ENCODE assay signal across 8 mouse cellular contexts in genomic region chr3:148987591-148988292, GRCm38 (mm10). TPM values are rescaled to one million over a fixed set of nuclear protein-coding genes. Genes with fewer than 3 reads are reported as not detected.
DNase-seq lines count a peak whose midpoint lies in the region; TF ChIP-seq lines count a peak whose summit lies in the region.

No protein-coding gene starts in this region.

- H3K36me3 ChIP-seq in ES-E14 (ENCODE audit: control insufficient read depth, insufficient read depth, low read length, poor library complexity, severe bottlenecking): no peaks in the 10 kb centered on the region; the same call in 1 of the 2 replicates

- peak overlapping the region; percentile 69 to 93 for H3K4me3 ChIP-seq in ES-E14 (ENCODE audit: insufficient read depth in 1 of 2, low read depth in 1 of 2, low read length in 2 of 2, poor library complexity in 1 of 2, severe bottlenecking in 1 of 2)

- in situ Hi-C loops in ES-E14 (cut with MboI; ENCODE audit: low sequenced_read_pairs in 2 of 2, unreplicated experiment in 2 of 2): no loop called here

- H3K9me3 ChIP-seq in ES-E14 (ENCODE audit: control insufficient read depth, insufficient read depth, low read depth, low read length): no peaks in the 10 kb centered on the region

- H3K9ac ChIP-seq in ES-E14 (ENCODE audit: insufficient read depth, low read depth, low read length, poor library complexity, severe bottlenecking): peak overlapping the region; percentile 85

- peaks cover 0 to 2% of the 10 kb centered on the region in 2 experiments; a peak in 2 of 4 replicates for H3K4me1 ChIP-seq in ES-E14 (ENCODE audit: control insufficient read depth in 2 of 2, insufficient read depth in 2 of 2, low read length in 2 of 2, poor library complexity in 1 of 2)

- H3K27ac ChIP-seq in ES-E14 (ENCODE audit: insufficient read depth, low read depth, low read length, poor library complexity, severe bottlenecking): no peak overlapping the region

- DNase-seq in ES-E14 (ENCODE audit: low read depth, low spot score): peak; percentile 27
- peak; percentile 5 for DNase-seq in cerebellum, adult 9-11 months
- peak; percentile 82 for DNase-seq in forelimb bud, embryonic 11.5 days (ENCODE audit: low read depth, low spot score)
- DNase-seq in heart, postnatal 4 days: peak; percentile 89
- peak; percentile 50 to 63 for DNase-seq in layer of hippocampus, postnatal 14 days (ENCODE audit: low spot score in 2 of 2)
- DNase-seq in lung, postnatal 14 days: peak; percentile 86
- DNase-seq in ovary, postnatal 14 days (ENCODE audit: low spot score): peak; percentile 71
- DNase-seq in thymus, postnatal 4 days: peak; percentile 52

TF ChIP-seq in ES-E14, 5 proteins besides CTCF, POLR2A, EP300 and RAD21:
- no peak for TF ChIP-seq ZC3H11A (IDR thresholded peaks at IDR 0.05; ENCODE audit: borderline replicate concordance, low read depth, low read length)
- no peak for TF ChIP-seq CHD2 (IDR thresholded peaks at IDR 0.05; ENCODE audit: low read depth, low read length)
- TF ChIP-seq HCFC1 (IDR thresholded peaks at IDR 0.05; ENCODE audit: borderline replicate concordance, insufficient read depth, low read length): no peak
- no peak for TF ChIP-seq MAFK (IDR thresholded peaks at IDR 0.05; ENCODE audit: insufficient read depth, low read depth, low read length)
- no peak for TF ChIP-seq ZNF384 (IDR thresholded peaks at IDR 0.05; ENCODE audit: low read depth, low read length)

RNA-seq across cellular contexts. Expression of gene Adgrl2, which starts 2.6 kb away (rescaled TPM):
- 29.9 and 36.6 TPM in 2 replicates for total RNA-seq in ES-E14 (2012; rRNA removed)
- total RNA-seq in heart, postnatal 4 days (2021): 100 to 1,000 TPM; 126 to 134 TPM
- 10 to 100 TPM; 49.1 to 69.6 TPM for total RNA-seq in layer of hippocampus, postnatal 14 days (2021)

Comparison
In these comparisons a context has a peak if more than half of its experiments do, and no peak if none do; other contexts are left out.
1. DNase-seq: peak in every context shown above with its lines; median percentile 89 in heart, postnatal 4 days; 86 in lung, postnatal 14 days; 82 in forelimb bud, embryonic 11.5 days; 71 in ovary, postnatal 14 days; 56 in layer of hippocampus, postnatal 14 days; 52 in thymus, postnatal 4 days; 27 in ES-E14; 5 in cerebellum, adult 9-11 months.